Mouse (Mus musculus) heart, adult 2 months (tissue): ENCODE data around the gene Commd2. TPM values are rescaled to one million over a fixed set of nuclear protein-coding genes. Genes with fewer than 3 reads are reported as not detected.

Experiments
- DNase-seq, 2 experiments: peaks; one replicate each; pipeline ENCODE4 v3.0.0; 2021
- H3K27ac ChIP-seq: fragments of 200-600 bp; 2 replicates; pipeline ENCODE4 v1.8.1; 2022
- H3K27me3 ChIP-seq: fragments of 200-500 bp; 2 replicates; pipeline ENCODE4 v1.6.1; 2012; ENCODE audit warnings: mild to moderate bottlenecking, low read length, inconsistent platforms, mixed read lengths; ENCODE audit not compliant: control insufficient read depth, insufficient read depth
- H3K36me3 ChIP-seq: fragments of 200-500 bp; 2 replicates; pipeline ENCODE4 v1.6.1; 2012; ENCODE audit warnings: low read length, inconsistent platforms; ENCODE audit not compliant: control insufficient read depth, insufficient read depth
- H3K4me1 ChIP-seq: fragments of 200-500 bp; 2 replicates; pipeline ENCODE4 v1.6.1; 2011; ENCODE audit warnings: low read length; ENCODE audit not compliant: control insufficient read depth, insufficient read depth
- H3K4me3 ChIP-seq: fragments of 200-600 bp; 2 replicates; pipeline ENCODE4 v1.8.1; 2022
- H3K79me2 ChIP-seq: fragments of 200-500 bp; replicated peaks from 2 replicates; pipeline ENCODE4 v1.6.1; 2012; ENCODE audit warnings: mild to moderate bottlenecking, inconsistent platforms, low read length, moderate library complexity, mixed read lengths; ENCODE audit not compliant: control insufficient read depth, insufficient read depth
- H3K9ac ChIP-seq: fragments of 200-500 bp; 2 replicates; pipeline ENCODE4 v1.6.1; 2012; ENCODE audit warnings: low read depth, mild to moderate bottlenecking, control low read depth, inconsistent platforms, low read length, mixed read lengths
- CTCF ChIP-seq: fragments of 200-600 bp; IDR thresholded peaks from 2 replicates; pipeline ENCODE4 v1.8.1; 2022; ENCODE audit warnings: antibody characterized with exemption, mild to moderate bottlenecking, moderate library complexity
- EP300 ChIP-seq: fragments of 200-500 bp; IDR thresholded peaks from 2 replicates; pipeline ENCODE4 v1.6.1; 2011; ENCODE audit warnings: low read depth, low read length, control low read depth; ENCODE audit not compliant: insufficient read depth
- POLR2A ChIP-seq: fragments of 200-500 bp; IDR thresholded peaks from 2 replicates; pipeline ENCODE4 v1.6.1; 2011; ENCODE audit warnings: mild to moderate bottlenecking, low read depth, low read length, control low read depth; ENCODE audit not compliant: insufficient read depth
- WGBS: fragments of 180-500 bp; shearing (Covaris S2); methylation state at CpG from one replicate; pipeline ENCODE4 v1.1.7; 2018; 5-methylcytosine and 5-hydroxymethylcytosine counted together
- intact Hi-C: fragments of 180-260 bp; cut with DNase I; formaldehyde crosslinking; loops from one replicate; pipeline ENCODE4 v1.15.1; 2025
- polyA plus RNA-seq: library from polyadenylated mRNA; depleted of rRNA; stranded (reverse); fragments of >200 nt; gene quantifications from 2 replicates; pipeline ENCODE4 v1.2.3, GENCODE M21; 2012
- total RNA-seq, 2 experiments: library from RNA; stranded (reverse); gene quantifications; 2 replicates each; pipeline ENCODE4 v1.2.3; 2021

The Commd2 gene
- total and polyA plus RNA-seq, 3 experiments = 11.9 to 13.9 (median 12.2) TPM

- WGBS = 45% methylated on average over 3 of the region's 3 CpGs
- Histone ChIP-seq H3K27me3 (no peaks in the 10 kb centered on the region), H3K4me3 (no peak overlapping the region), H3K36me3 (no peaks in the 10 kb centered on the region), H3K4me1 (no peaks in the 10 kb centered on the region; the same call in none of the 2 replicates), H3K27ac (peak overlapping the region; percentile 34; the same call in 1 of the 2 replicates), H3K9ac (no peak overlapping the region), H3K79me2 (no peaks in the 10 kb centered on the region)
- intact Hi-C loops = loop anchor here (2.0 kb wide), 1 partner anchor 38 kb away; the partner anchor contains the start of gene Wwtr1
- TF ChIP-seq EP300 (no peak), CTCF (peak; percentile 57)
- no peak for DNase-seq
These were observed 39.0 kb downstream of the Commd2 start for GRCm38 (mm10) chr3:57612430-57612997.

DNA sequence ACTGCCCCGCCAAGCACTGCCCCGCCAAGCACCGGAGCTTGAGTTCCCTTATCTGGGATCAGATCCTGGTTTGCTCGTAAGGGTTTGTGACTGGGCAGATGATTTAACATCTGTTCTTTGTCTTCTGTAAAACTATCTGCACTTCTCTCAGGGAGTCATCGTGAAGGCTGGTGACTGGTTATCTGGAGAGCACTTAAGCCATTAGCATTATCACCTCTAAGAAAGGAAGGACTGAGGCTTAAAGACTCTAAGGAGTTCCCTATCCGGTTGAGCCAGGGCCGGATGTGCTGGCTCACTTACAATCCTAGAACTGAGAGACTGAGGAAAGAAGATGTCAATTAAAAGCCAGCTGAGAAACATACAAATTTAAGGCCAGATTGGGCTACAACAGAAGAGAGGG lies 39.7 kb downstream of the Commd2 start:
- Histone ChIP-seq H3K4me1 (no peaks in the 10 kb centered on the region; the same call in none of the 2 replicates), H3K27ac (peak overlapping the region; percentile 34), H3K79me2 (no peaks in the 10 kb centered on the region), H3K9ac (no peak overlapping the region), H3K27me3 (no peaks in the 10 kb centered on the region), H3K4me3 (no peak overlapping the region), H3K36me3 (no peaks in the 10 kb centered on the region)
- intact Hi-C loops = loop anchor here (2.0 kb wide), 1 partner anchor 37 kb away; the partner anchor contains the start of gene Wwtr1
- TF ChIP-seq POLR2A (no peak), EP300 (no peak), CTCF (no peak)
- no peak for DNase-seq
- 19% methylated on average over 7 of the region's 7 CpGs for WGBS

DNA sequence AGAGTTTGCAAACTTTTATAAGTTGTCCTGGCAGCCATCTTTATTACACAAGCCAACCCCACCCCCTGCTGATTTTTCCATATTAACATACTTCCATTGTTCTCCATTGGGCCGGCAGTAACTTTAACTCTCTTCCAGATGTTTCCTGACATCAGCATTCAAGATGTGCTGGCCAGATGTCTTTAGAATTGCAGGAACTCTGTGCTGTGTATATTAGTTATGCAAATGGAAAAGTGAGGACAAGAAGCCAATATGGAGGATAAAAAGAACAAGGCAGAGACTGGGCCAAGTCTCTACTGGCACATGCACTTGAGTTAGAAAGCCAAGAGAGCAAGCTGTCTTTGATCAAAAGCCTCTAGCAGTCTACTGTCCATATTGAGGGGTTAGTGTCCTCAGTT lies 46.9 kb downstream of the Commd2 start:
- Histone ChIP-seq H3K27me3 (no peaks in the 10 kb centered on the region), H3K4me1 (peaks cover 6% of the 10 kb centered on the region), H3K79me2 (no peaks in the 10 kb centered on the region), H3K4me3 (no peak overlapping the region), H3K36me3 (peaks cover 11% of the 10 kb centered on the region), H3K27ac (peak overlapping the region; percentile 74), H3K9ac (no peak overlapping the region)
- intact Hi-C loops = loop anchor here (1.0 kb wide), 2 partner anchors 29 to 99 kb away; partner anchors contain the start of gene Wwtr1
- TF ChIP-seq POLR2A = peak; percentile 40; the same call in 1 of the 2 replicates
- TF ChIP-seq EP300 = peak; percentile 47; the same call in 1 of the 2 replicates
- TF ChIP-seq CTCF = no peak
- peak; percentile 31 to 35 for DNase-seq
- 33% methylated on average over 1 of the region's 1 CpGs for WGBS

DNA sequence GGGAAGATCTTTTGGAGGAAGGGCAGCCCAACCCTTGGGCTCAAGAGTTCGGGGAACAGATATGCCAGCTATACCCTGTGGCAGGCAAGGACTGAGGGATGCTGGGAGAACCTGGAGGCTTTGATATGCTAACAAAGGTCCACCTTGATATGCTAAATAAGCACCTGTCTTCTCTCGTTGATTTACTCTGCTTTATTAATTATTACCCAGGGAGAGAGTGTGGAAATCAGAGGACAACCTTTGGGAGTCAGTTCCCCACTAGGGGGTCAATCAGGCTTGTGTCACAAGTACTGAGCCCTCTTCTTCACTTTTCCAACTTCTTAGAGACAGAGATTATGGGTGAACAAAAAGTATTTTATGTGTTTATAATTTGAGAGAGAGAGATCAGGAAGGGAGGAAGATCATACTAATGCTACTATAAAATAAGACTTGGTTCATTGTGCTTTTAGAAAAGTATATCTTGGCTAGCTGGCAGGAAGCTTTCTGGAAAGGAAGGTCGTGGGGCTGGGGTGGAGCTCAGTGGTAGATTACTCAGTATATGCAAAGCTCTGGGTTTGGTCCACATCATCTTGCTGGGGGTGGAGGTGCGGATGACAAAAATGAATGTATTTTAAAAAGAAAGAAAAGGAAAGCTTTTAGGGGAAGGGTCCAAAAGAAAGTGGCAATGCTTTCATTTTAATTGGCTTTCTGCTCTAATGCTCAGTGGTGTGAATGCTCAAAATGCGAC lies 47.5 kb downstream of the Commd2 start:
- DNase-seq = no peak
- intact Hi-C loops = loop anchor here (1.0 kb wide), 2 partner anchors 29 to 99 kb away; partner anchors contain the start of gene Wwtr1

GRCm38 (mm10) chr3:57602610-57603009 lies 48.9 kb downstream of the Commd2 start:
- H3K36me3 ChIP-seq = peaks cover 11% of the 10 kb centered on the region
- H3K9ac ChIP-seq = no peak overlapping the region
- intact Hi-C loops = no loop called here
- WGBS = 40% methylated on average over 4 of the region's 4 CpGs
- H3K79me2 ChIP-seq = no peaks in the 10 kb centered on the region
- DNase-seq = no peak
- no peaks in the 10 kb centered on the region for H3K27me3 ChIP-seq
- peaks cover 6% of the 10 kb centered on the region for H3K4me1 ChIP-seq
- H3K27ac ChIP-seq = peak overlapping the region; percentile 76
- no peak overlapping the region for H3K4me3 ChIP-seq
- TF ChIP-seq POLR2A (no peak), CTCF (no peak), EP300 (no peak)

More for the DNA sequence above, 47.5 kb downstream of the Commd2 start:
- peaks cover 11% of the 10 kb centered on the region for H3K36me3 ChIP-seq
- TF ChIP-seq EP300 = no peak
- no peak for TF ChIP-seq POLR2A
- 0 out of 2 replicates have a peak, but pooled peaks have one; percentile 8 for TF ChIP-seq CTCF
- no peaks in the 10 kb centered on the region for H3K79me2 ChIP-seq
- peak overlapping the region; percentile 73 for H3K27ac ChIP-seq
- no peak overlapping the region for H3K4me3 ChIP-seq
- WGBS = 42% methylated on average over 5 of the region's 5 CpGs
- H3K9ac ChIP-seq = no peak overlapping the region
- no peaks in the 10 kb centered on the region for H3K27me3 ChIP-seq
- H3K4me1 ChIP-seq = peaks cover 6% of the 10 kb centered on the region

GRCm38 (mm10) chr3:57596566-57596965 lies 54.9 kb downstream of the Commd2 start:
- no peak overlapping the region for H3K4me3 ChIP-seq
- WGBS = 54% methylated on average over 7 of the region's 7 CpGs
- no peaks in the 10 kb centered on the region for H3K36me3 ChIP-seq
- no peaks in the 10 kb centered on the region for H3K79me2 ChIP-seq
- no peaks in the 10 kb centered on the region for H3K4me1 ChIP-seq
- H3K9ac ChIP-seq = no peak overlapping the region
- TF ChIP-seq CTCF (no peak), POLR2A (no peak)
- no peak for DNase-seq
- intact Hi-C loops = no loop called here
- no peaks in the 10 kb centered on the region for H3K27me3 ChIP-seq
- no peak overlapping the region for H3K27ac ChIP-seq
